Comparison of ENCODE assay signal across 28 mouse cellular contexts in genomic region chr3:80204821-80205220, GRCm38 (mm10).
DNase-seq lines count a peak whose midpoint lies in the region; ATAC-seq and TF ChIP-seq lines count a peak whose summit lies in the region.
"Had no signal": no experiment of that assay in that cellular context is flagged by ENCODE, and none has a peak within 500 bp of the region (broad histone marks: within the 10 kb centered on the region; RNA-seq: fewer than 3 reads in every experiment).

No protein-coding gene starts in this region.

- H3K27me3 ChIP-seq in heart, embryonic 12.5 days (replicated peaks) = no peaks in the 10 kb centered on the region
- H3K27me3 ChIP-seq in limb, embryonic 10.5 days (ENCODE audit: low read depth, poor library complexity, severe bottlenecking) = no peaks in the 10 kb centered on the region
- H3K27me3 ChIP-seq: CH12.LX; embryonic facial prominence, embryonic 12.5 days; forebrain, embryonic 12.5 days; intestine, embryonic 15.5 days; liver, embryonic 15.5 days; neural tube, embryonic 13.5 days had no signal

- H3K27ac ChIP-seq in heart, embryonic 12.5 days (ENCODE audit: poor library complexity, severe bottlenecking) = no peak overlapping the region
- H3K27ac ChIP-seq in cortical plate, adult 2 months (ENCODE audit: insufficient read depth, low read length) = peak overlapping the region; percentile 97
- no peak overlapping the region for H3K27ac ChIP-seq in limb, embryonic 10.5 days
- H3K27ac ChIP-seq: embryonic facial prominence, embryonic 12.5 days; forebrain, embryonic 12.5 days; gastrocnemius, adult 2 months; intestine, embryonic 15.5 days; liver, embryonic 15.5 days; macrophage; midbrain, embryonic 10.5 days; neural tube, embryonic 13.5 days; stomach, postnatal 0 days had no signal

- no peak for TF ChIP-seq CTCF in cortical plate, adult 2 months (IDR thresholded peaks at IDR 0.05; ENCODE audit: extremely low read depth, insufficient read depth, low read length)

- no peaks in the 10 kb centered on the region for H3K36me3 ChIP-seq in heart, embryonic 12.5 days
- no peaks in the 10 kb centered on the region for H3K36me3 ChIP-seq in limb, embryonic 10.5 days
- H3K36me3 ChIP-seq: embryonic facial prominence, embryonic 12.5 days; forebrain, embryonic 12.5 days; G1E; intestine, embryonic 15.5 days; liver, embryonic 15.5 days; midbrain, embryonic 10.5 days; neural tube, embryonic 13.5 days had no signal

- intact Hi-C loops in heart, postnatal 25 days (cut with DNase I) = no loop called here

- no peak for ATAC-seq in heart, embryonic 12.5 days (ENCODE audit: insufficient number of reproducible peaks, low FRiP score)
- ATAC-seq: hindbrain, embryonic 16.5 days; intestine, embryonic 15.5 days; midbrain, embryonic 16.5 days; Patski had no signal

- H3K4me2 ChIP-seq in heart, embryonic 12.5 days = no peak overlapping the region
- H3K4me2 ChIP-seq: embryonic facial prominence, embryonic 12.5 days; forebrain, embryonic 12.5 days; intestine, embryonic 15.5 days; liver, embryonic 15.5 days; neural tube, embryonic 13.5 days had no signal

- no peaks in the 10 kb centered on the region for H3K9me3 ChIP-seq in heart, embryonic 12.5 days (replicated peaks)
- no peaks in the 10 kb centered on the region for H3K9me3 ChIP-seq in limb, embryonic 10.5 days (replicated peaks)
- H3K9me3 ChIP-seq: embryonic facial prominence, embryonic 12.5 days; forebrain, embryonic 12.5 days; G1E; intestine, embryonic 15.5 days; liver, embryonic 15.5 days; midbrain, embryonic 10.5 days; neural tube, embryonic 13.5 days had no signal

- DNase-seq in heart, adult 8-10 months (ENCODE audit: low spot score) = peak; percentile 31
- peak; percentile 72 for DNase-seq in adrenal gland, postnatal 10 days
- peak; percentile 3 for DNase-seq in heart, postnatal 25 days (ENCODE audit: low spot score)
- DNase-seq in limb, embryonic 10.5 days (ENCODE audit: low spot score) = no peak
- no peak for DNase-seq in gastrocnemius, adult 8-10 months (ENCODE audit: low spot score in 2 of 2)
- DNase-seq: B cell, adult 2 months; cerebellum, adult 11-12 months; gastrocnemius, adult 2 months; kidney, adult 9 months; kidney, postnatal 14 days; layer of hippocampus, postnatal 36 days; thymus, adult 2 months had no signal

- TF ChIP-seq POLR2A in cortical plate, adult 2 months (IDR thresholded peaks at IDR 0.05; ENCODE audit: extremely low read depth, insufficient read depth, low read length) = no peak

- H3K9ac ChIP-seq in heart, embryonic 12.5 days = no peak overlapping the region
- H3K9ac ChIP-seq: embryonic facial prominence, embryonic 12.5 days; forebrain, embryonic 12.5 days; intestine, embryonic 15.5 days; liver, embryonic 15.5 days; neural tube, embryonic 13.5 days had no signal

- no peak overlapping the region for H3K4me3 ChIP-seq in heart, embryonic 12.5 days
- no peak overlapping the region for H3K4me3 ChIP-seq in cortical plate, adult 2 months (ENCODE audit: insufficient read depth, low read length)
- no peak overlapping the region for H3K4me3 ChIP-seq in limb, embryonic 10.5 days
- H3K4me3 ChIP-seq: embryonic facial prominence, embryonic 12.5 days; forebrain, embryonic 12.5 days; gastrocnemius, adult 2 months; intestine, embryonic 15.5 days; liver, embryonic 15.5 days; midbrain, embryonic 10.5 days; myocyte; neural tube, embryonic 13.5 days had no signal

- 60% methylated on average over 1 of the region's 1 CpGs for WGBS in heart, embryonic 12.5 days
- 83% methylated on average over 1 of the region's 1 CpGs for WGBS in limb, embryonic 10.5 days

- H3K4me1 ChIP-seq in heart, embryonic 12.5 days (replicated peaks) = no peaks in the 10 kb centered on the region
- H3K4me1 ChIP-seq in cortical plate, adult 2 months (ENCODE audit: control insufficient read depth, insufficient read depth, low read length) = peaks cover 10% of the 10 kb centered on the region
- H3K4me1 ChIP-seq in limb, embryonic 10.5 days = no peaks in the 10 kb centered on the region
- H3K4me1 ChIP-seq: embryonic facial prominence, embryonic 12.5 days; intestine, embryonic 15.5 days; liver, embryonic 15.5 days had no signal

Comparison
In these comparisons a context has a peak if more than half of its experiments do, and no peak if none do; other contexts are left out.
1. DNase-seq: peak in heart, adult 8-10 months (single experiment), adrenal gland, postnatal 10 days (single experiment) and heart, postnatal 25 days (single experiment); none in limb, embryonic 10.5 days (single experiment) and gastrocnemius, adult 8-10 months (0 of 2).